Mouse (Mus musculus): Measurements from ENCODE around the gene Olfr704. TPM values are rescaled to one million over a fixed set of nuclear protein-coding genes. Genes with fewer than 3 reads are reported as not detected.
"Not testable (repeated sequence)": the region's sequence is repeated elsewhere in the genome, so short reads cannot be mapped to it uniquely, and the experiment has no call there.

Olfr704 gene
- polyA plus RNA-seq (2015; fragmentation: Nextera tagmentation; extraction: Ambion mirVana) = not detected in 2 replicates

GRCm38 (mm10) chr7:106862885-106863284 lies at the start of gene Olfr704:
Gene Olfr704 (plus strand): TSS chr7:106863185.
- no peak within 1 kb of the TSS for H3K4me3 ChIP-seq
- no peak within 1 kb of the TSS for H3K4me2 ChIP-seq
- H3K4me1 ChIP-seq = no peaks in the 10 kb centered on the region
- H3K27me3 ChIP-seq (replicated peaks) = no peaks in the 10 kb centered on the region
- 0 out of 2 replicates have a peak, but pooled peaks cover 4% of the 10 kb centered on the region for H3K9me3 ChIP-seq
- H3K27ac ChIP-seq (replicated peaks) = no peak within 1 kb of the TSS
- ATAC-seq (ENCODE audit: extremely low read depth, insufficient number of reproducible peaks, low FRiP score, low TSS enrichment) = no peak
- H3K36me3 ChIP-seq = no peaks in the 10 kb centered on the region
- no peak within 1 kb of the TSS for H3K9ac ChIP-seq

GRCm38 (mm10) chr7:106813829-106814228 lies 49.2 kb upstream of the Olfr704 start, which contains the start of gene Olfr701:
Gene Olfr701 (plus strand): TSS chr7:106814129.
- no peaks in the 10 kb centered on the region for H3K9me3 ChIP-seq
- H3K4me2 ChIP-seq = no peak within 1 kb of the TSS
- H3K4me1 ChIP-seq = no peaks in the 10 kb centered on the region
- ATAC-seq (ENCODE audit: extremely low read depth, insufficient number of reproducible peaks, low FRiP score, low TSS enrichment) = no peak
- no peak within 1 kb of the TSS for H3K9ac ChIP-seq
- no peaks in the 10 kb centered on the region for H3K36me3 ChIP-seq
- H3K4me3 ChIP-seq = no peak within 1 kb of the TSS
- H3K27ac ChIP-seq (replicated peaks) = no peak within 1 kb of the TSS
- 60% methylated on average over 2 of the region's 2 CpGs for WGBS
- no peaks in the 10 kb centered on the region for H3K27me3 ChIP-seq (replicated peaks)

- Histone ChIP-seq H3K27ac (replicated peaks) (no peak overlapping the region), H3K4me1 (no peaks in the 10 kb centered on the region), H3K4me2 (no peak overlapping the region), H3K4me3 (no peak overlapping the region), H3K9me3 (no peaks in the 10 kb centered on the region), H3K9ac (no peak overlapping the region), H3K27me3 (replicated peaks) (no peaks in the 10 kb centered on the region), H3K36me3 (no peaks in the 10 kb centered on the region)
- ATAC-seq (ENCODE audit: extremely low read depth, insufficient number of reproducible peaks, low FRiP score, low TSS enrichment) = no peak
- WGBS = 26% methylated on average over 2 of the region's 2 CpGs
Measured at GRCm38 (mm10) chr7:106815775-106816174, 47.2 kb upstream of the Olfr704 start.

GRCm38 (mm10) chr7:106818414-106818813 lies 44.6 kb upstream of the Olfr704 start:
- ATAC-seq (ENCODE audit: extremely low read depth, insufficient number of reproducible peaks, low FRiP score, low TSS enrichment) = no peak
- Histone ChIP-seq H3K9ac (no peak overlapping the region), H3K27me3 (replicated peaks) (no peaks in the 10 kb centered on the region), H3K9me3 (no peaks in the 10 kb centered on the region), H3K4me2 (no peak overlapping the region), H3K4me3 (no peak overlapping the region), H3K27ac (replicated peaks) (no peak overlapping the region), H3K36me3 (no peaks in the 10 kb centered on the region), H3K4me1 (no peaks in the 10 kb centered on the region)

GRCm38 (mm10) chr7:106833793-106834192 lies 29.2 kb upstream of the Olfr704 start, which contains the start of gene Olfr702:
Gene Olfr702 (minus strand): TSS chr7:106833893.
- Histone ChIP-seq H3K4me3 (no peak within 1 kb of the TSS), H3K4me1 (no peaks in the 10 kb centered on the region), H3K36me3 (no peaks in the 10 kb centered on the region), H3K9ac (no peak within 1 kb of the TSS), H3K4me2 (no peak within 1 kb of the TSS), H3K27me3 (replicated peaks) (no peaks in the 10 kb centered on the region), H3K9me3 (peaks cover 3% of the 10 kb centered on the region; the same call in 1 of the 2 replicates), H3K27ac (replicated peaks) (no peak within 1 kb of the TSS)
- no peak for ATAC-seq (ENCODE audit: extremely low read depth, insufficient number of reproducible peaks, low FRiP score, low TSS enrichment)

- no peak for ATAC-seq (ENCODE audit: extremely low read depth, insufficient number of reproducible peaks, low FRiP score, low TSS enrichment)
- peaks cover 11% of the 10 kb centered on the region; the same call in 1 of the 2 replicates for H3K9me3 ChIP-seq
- H3K27ac ChIP-seq (replicated peaks) = no peak within 1 kb of the TSS
- no peaks in the 10 kb centered on the region for H3K4me1 ChIP-seq
- H3K36me3 ChIP-seq = no peaks in the 10 kb centered on the region
- WGBS = 46% methylated on average over 2 of the region's 2 CpGs
- no peaks in the 10 kb centered on the region for H3K27me3 ChIP-seq (replicated peaks)
- H3K9ac ChIP-seq = no peak within 1 kb of the TSS
- H3K4me2 ChIP-seq = no peak within 1 kb of the TSS
- H3K4me3 ChIP-seq = no peak within 1 kb of the TSS
Measured at GRCm38 (mm10) chr7:106843060-106843459, 19.9 kb upstream of the Olfr704 start, which contains the start of gene Olfr703. Gene Olfr703 (plus strand): TSS chr7:106843360.

- Histone ChIP-seq H3K4me1 (no peaks in the 10 kb centered on the region), H3K27ac (replicated peaks) (no peak within 1 kb of the TSS), H3K27me3 (replicated peaks) (no peaks in the 10 kb centered on the region), H3K9ac (no peak within 1 kb of the TSS), H3K9me3 (no peaks in the 10 kb centered on the region), H3K4me3 (no peak within 1 kb of the TSS), H3K36me3 (no peaks in the 10 kb centered on the region), H3K4me2 (no peak within 1 kb of the TSS)
- no peak for ATAC-seq (ENCODE audit: extremely low read depth, insufficient number of reproducible peaks, low FRiP score, low TSS enrichment)
- WGBS = 67% methylated on average over 3 of the region's 3 CpGs
Measured at GRCm38 (mm10) chr7:106876791-106877190, 13.8 kb downstream of the Olfr704 start, which contains the start of gene Olfr705. Gene Olfr705 (minus strand): TSS chr7:106876891.

- H3K4me1 ChIP-seq = no peaks in the 10 kb centered on the region
- no peak within 1 kb of the TSS for H3K4me2 ChIP-seq
- 67% methylated on average over 2 of the region's 2 CpGs for WGBS
- no peak within 1 kb of the TSS for H3K4me3 ChIP-seq
- no peak for ATAC-seq (ENCODE audit: extremely low read depth, insufficient number of reproducible peaks, low FRiP score, low TSS enrichment)
- no peak within 1 kb of the TSS for H3K9ac ChIP-seq
- H3K27ac ChIP-seq (replicated peaks) = no peak within 1 kb of the TSS
- H3K27me3 ChIP-seq (replicated peaks) = no peaks in the 10 kb centered on the region
- H3K36me3 ChIP-seq = no peaks in the 10 kb centered on the region
- H3K9me3 ChIP-seq = no peaks in the 10 kb centered on the region
Measured at GRCm38 (mm10) chr7:106888062-106888461, 25.1 kb downstream of the Olfr704 start, which contains the start of gene Olfr706. Gene Olfr706 (minus strand): TSS chr7:106888162.

- H3K27me3 ChIP-seq (replicated peaks); H3K4me3 ChIP-seq; H3K9ac ChIP-seq; H3K4me1 ChIP-seq; ATAC-seq (ENCODE audit: extremely low read depth, insufficient number of reproducible peaks, low FRiP score, low TSS enrichment); H3K27ac ChIP-seq (replicated peaks); H3K36me3 ChIP-seq; H3K4me2 ChIP-seq; H3K9me3 ChIP-seq: not testable (repeated sequence)
- 77% methylated on average over 3 of the region's 3 CpGs for WGBS
Measured at GRCm38 (mm10) chr7:106901141-106901540, 38.2 kb downstream of the Olfr704 start, which contains the start of gene Olfr707. Gene Olfr707 (minus strand): TSS chr7:106901241.

- WGBS = 52% methylated on average over 2 of the region's 2 CpGs
- H3K36me3 ChIP-seq = no peaks in the 10 kb centered on the region
- no peak within 1 kb of the TSS for H3K4me2 ChIP-seq
- no peak within 1 kb of the TSS for H3K27ac ChIP-seq (replicated peaks)
- H3K4me3 ChIP-seq = no peak within 1 kb of the TSS
- no peaks in the 10 kb centered on the region for H3K9me3 ChIP-seq
- H3K4me1 ChIP-seq = no peaks in the 10 kb centered on the region
- H3K27me3 ChIP-seq (replicated peaks) = no peaks in the 10 kb centered on the region
- H3K9ac ChIP-seq = no peak within 1 kb of the TSS
- no peak for ATAC-seq (ENCODE audit: extremely low read depth, insufficient number of reproducible peaks, low FRiP score, low TSS enrichment)
Measured at GRCm38 (mm10) chr7:106907676-106908075, 44.7 kb downstream of the Olfr704 start, which contains the start of gene Olfr1532-ps1. Gene Olfr1532-ps1 (plus strand): TSS chr7:106908001.
